Mouse (Mus musculus): ENCODE data around the gene Aifm3. TPM values are rescaled to one million over a fixed set of nuclear protein-coding genes. Genes with fewer than 3 reads are reported as not detected.
"Not testable (repeated sequence)": the region's sequence is repeated elsewhere in the genome, so short reads cannot be mapped to it uniquely, and the experiment has no call there.

Gene Aifm3
- polyA plus RNA-seq, 1 experiment, result 2.5 TPM

GRCm38 (mm10) chr16:17496499-17497305, 7.3 kb downstream of the Aifm3 start:
- TF ChIP-seq POLR2A (IDR thresholded peaks at IDR 0.05; ENCODE audit: borderline replicate concordance, extremely low read depth, low read depth, low read length), result no peak
- TF ChIP-seq CTCF (IDR thresholded peaks at IDR 0.05; ENCODE audit: insufficient read depth, low read length), result no peak
- 46% methylated on average over 2 of the region's 2 CpGs for WGBS
- Histone ChIP-seq H3K4me1 (ENCODE audit: control insufficient read depth, insufficient read depth, low read length) (no peaks in the 10 kb centered on the region), H3K4me3 (replicated peaks; ENCODE audit: extremely low read depth, low read depth, low read length) (no peak overlapping the region)
- no peak for DNase-seq

GRCm38 (mm10) chr16:17499249-17499883, 10.0 kb downstream of the Aifm3 start:
- 44% methylated on average over 10 of the region's 10 CpGs for WGBS
- DNase-seq, result no peak
- H3K4me3 ChIP-seq (replicated peaks; ENCODE audit: extremely low read depth, low read depth, low read length), result no peak overlapping the region
- no peaks in the 10 kb centered on the region for H3K4me1 ChIP-seq (ENCODE audit: control insufficient read depth, insufficient read depth, low read length)
- TF ChIP-seq CTCF (IDR thresholded peaks at IDR 0.05; ENCODE audit: insufficient read depth, low read length) (no peak), POLR2A (IDR thresholded peaks at IDR 0.05; ENCODE audit: borderline replicate concordance, extremely low read depth, low read depth, low read length) (no peak)

GRCm38 (mm10) chr16:17502681-17503080, 13.3 kb downstream of the Aifm3 start:
- Histone ChIP-seq H3K4me3 (replicated peaks; ENCODE audit: extremely low read depth, low read depth, low read length) (no peak overlapping the region), H3K4me1 (ENCODE audit: control insufficient read depth, insufficient read depth, low read length) (no peaks in the 10 kb centered on the region)
- TF ChIP-seq CTCF (IDR thresholded peaks at IDR 0.05; ENCODE audit: insufficient read depth, low read length) (no peak), POLR2A (IDR thresholded peaks at IDR 0.05; ENCODE audit: borderline replicate concordance, extremely low read depth, low read depth, low read length) (no peak)
- DNase-seq, result no peak
- 70% methylated on average over 4 of the region's 4 CpGs for WGBS

- no peak for DNase-seq
- 74% methylated on average over 5 of the region's 5 CpGs for WGBS
- H3K4me1 ChIP-seq (ENCODE audit: control insufficient read depth, insufficient read depth, low read length), result peaks cover 8% of the 10 kb centered on the region; the same call in 1 of the 2 replicates
- H3K4me3 ChIP-seq (replicated peaks; ENCODE audit: extremely low read depth, low read depth, low read length), result no peak overlapping the region
- TF ChIP-seq POLR2A (IDR thresholded peaks at IDR 0.05; ENCODE audit: borderline replicate concordance, extremely low read depth, low read depth, low read length) (no peak), CTCF (IDR thresholded peaks at IDR 0.05; ENCODE audit: insufficient read depth, low read length) (no peak)
Observed at GRCm38 (mm10) chr16:17507018-17507552, 17.7 kb downstream of the Aifm3 start.

- H3K4me1 ChIP-seq (ENCODE audit: control insufficient read depth, insufficient read depth, low read length); DNase-seq; H3K4me3 ChIP-seq (replicated peaks; ENCODE audit: extremely low read depth, low read depth, low read length): not testable (repeated sequence)
- 15% methylated on average over 3 of the region's 3 CpGs for WGBS
Observed at GRCm38 (mm10) chr16:17508031-17508430, 18.6 kb downstream of the Aifm3 start.

GRCm38 (mm10) chr16:17508546-17509239, 19.3 kb downstream of the Aifm3 start, which contains the start of gene Lztr1:
TSS of gene Lztr1 (plus strand) at chr16:17508688.
- Histone ChIP-seq H3K4me3 (replicated peaks; ENCODE audit: extremely low read depth, low read depth, low read length) (peak within 1 kb of the TSS; percentile 89), H3K4me1 (ENCODE audit: control insufficient read depth, insufficient read depth, low read length) (peaks cover 8% of the 10 kb centered on the region; the same call in 1 of the 2 replicates)
- TF ChIP-seq POLR2A (IDR thresholded peaks at IDR 0.05; ENCODE audit: borderline replicate concordance, extremely low read depth, low read depth, low read length) (peak; percentile 70; the same call in 1 of the 2 replicates), CTCF (IDR thresholded peaks at IDR 0.05; ENCODE audit: insufficient read depth, low read length) (no peak)
- peak; percentile 94 for DNase-seq
- WGBS, result under 1% methylated on average over 50 of the region's 50 CpGs

GRCm38 (mm10) chr16:17509240-17509597, 19.8 kb downstream of the Aifm3 start:
- 4% methylated on average over 9 of the region's 9 CpGs for WGBS
- peak overlapping the region; percentile 89 for H3K4me3 ChIP-seq (replicated peaks; ENCODE audit: extremely low read depth, low read depth, low read length)
- no peak for TF ChIP-seq CTCF (IDR thresholded peaks at IDR 0.05; ENCODE audit: insufficient read depth, low read length)
- TF ChIP-seq POLR2A (IDR thresholded peaks at IDR 0.05; ENCODE audit: borderline replicate concordance, extremely low read depth, low read depth, low read length), result no peak
- no peak for DNase-seq
- H3K4me1 ChIP-seq (ENCODE audit: control insufficient read depth, insufficient read depth, low read length), result peaks cover 8% of the 10 kb centered on the region; the same call in 1 of the 2 replicates

GRCm38 (mm10) chr16:17510143-17510542, 20.7 kb downstream of the Aifm3 start:
- Histone ChIP-seq H3K4me3 (replicated peaks; ENCODE audit: extremely low read depth, low read depth, low read length) (no peak overlapping the region), H3K4me1 (ENCODE audit: control insufficient read depth, insufficient read depth, low read length) (peaks cover 8% of the 10 kb centered on the region; the same call in 1 of the 2 replicates)
- 92% methylated on average over 2 of the region's 2 CpGs for WGBS
- no peak for DNase-seq
- no peak for TF ChIP-seq POLR2A (IDR thresholded peaks at IDR 0.05; ENCODE audit: borderline replicate concordance, extremely low read depth, low read depth, low read length)
- TF ChIP-seq CTCF (IDR thresholded peaks at IDR 0.05; ENCODE audit: insufficient read depth, low read length), result no peak

- no peak for DNase-seq
- WGBS, result 33% methylated on average over 2 of the region's 2 CpGs
- Histone ChIP-seq H3K4me3 (replicated peaks; ENCODE audit: extremely low read depth, low read depth, low read length) (no peak overlapping the region), H3K4me1 (ENCODE audit: control insufficient read depth, insufficient read depth, low read length) (peaks cover 8% of the 10 kb centered on the region; the same call in 1 of the 2 replicates)
- TF ChIP-seq CTCF (IDR thresholded peaks at IDR 0.05; ENCODE audit: insufficient read depth, low read length), result no peak
Observed at GRCm38 (mm10) chr16:17510686-17511085, 21.3 kb downstream of the Aifm3 start.

Measured in lung, adult 2 months (tissue).